Mouse (Mus musculus): ENCODE data around the gene Copg1. TPM values are rescaled to one million over a fixed set of nuclear protein-coding genes. Genes with fewer than 3 reads are reported as not detected.
"Not testable (repeated sequence)": the region's sequence is repeated elsewhere in the genome, so short reads cannot be mapped to it uniquely, and the experiment has no call there.

Gene Copg1
- polyA plus RNA-seq, 1 experiment from 2014 or later: 165 TPM

GRCm38 (mm10) chr6:87921201-87921600 lies 33.6 kb downstream of the Copg1 start:
- no peaks in the 10 kb centered on the region for H3K4me1 ChIP-seq
- H3K36me3 ChIP-seq: peaks cover 77% of the 10 kb centered on the region
- no peak overlapping the region for H3K4me2 ChIP-seq (replicated peaks)
- 91% methylated on average over 4 of the region's 4 CpGs for WGBS
- H3K27ac ChIP-seq: no peak overlapping the region
- no peaks in the 10 kb centered on the region for H3K9me3 ChIP-seq (replicated peaks)
- H3K27me3 ChIP-seq: no peaks in the 10 kb centered on the region
- ATAC-seq (ENCODE audit: low FRiP score): no peak
- no peak overlapping the region for H3K9ac ChIP-seq
- H3K4me3 ChIP-seq: no peak overlapping the region

GRCm38 (mm10) chr6:87923624-87924023 lies 36.0 kb downstream of the Copg1 start:
- peaks cover 66% of the 10 kb centered on the region for H3K36me3 ChIP-seq
- ATAC-seq (ENCODE audit: low FRiP score): no peak
- no peaks in the 10 kb centered on the region for H3K4me1 ChIP-seq
- no peak overlapping the region for H3K27ac ChIP-seq
- H3K4me3 ChIP-seq: no peak overlapping the region
- no peak overlapping the region for H3K4me2 ChIP-seq (replicated peaks)
- WGBS: 98% methylated on average over 1 of the region's 1 CpGs
- no peaks in the 10 kb centered on the region for H3K9me3 ChIP-seq (replicated peaks)
- no peaks in the 10 kb centered on the region for H3K27me3 ChIP-seq
- H3K9ac ChIP-seq: no peak overlapping the region

- no peaks in the 10 kb centered on the region; the same call in 1 of the 2 replicates for H3K9me3 ChIP-seq (replicated peaks)
- H3K9ac ChIP-seq: no peak overlapping the region
- H3K27ac ChIP-seq: no peak overlapping the region
- H3K27me3 ChIP-seq: no peaks in the 10 kb centered on the region
- H3K4me1 ChIP-seq: peaks cover 6% of the 10 kb centered on the region
- 92% methylated on average over 5 of the region's 5 CpGs for WGBS
- ATAC-seq (ENCODE audit: low FRiP score): no peak
- no peak overlapping the region for H3K4me3 ChIP-seq
- H3K36me3 ChIP-seq: peaks cover 40% of the 10 kb centered on the region
- no peak overlapping the region for H3K4me2 ChIP-seq (replicated peaks)
Measured at GRCm38 (mm10) chr6:87935037-87935436, 47.4 kb downstream of the Copg1 start.

- 36% methylated on average over 19 of the region's 19 CpGs for WGBS
Measured at GRCm38 (mm10) chr6:87937178-87937788, 49.7 kb downstream of the Copg1 start.

GRCm38 (mm10) chr6:87938941-87939340 lies 51.3 kb downstream of the Copg1 start:
- Histone ChIP-seq H3K27me3 (no peaks in the 10 kb centered on the region), H3K36me3 (peaks cover 25% of the 10 kb centered on the region), H3K9me3 (replicated peaks) (no peaks in the 10 kb centered on the region), H3K4me2 (replicated peaks) (no peak overlapping the region), H3K9ac (no peak overlapping the region), H3K27ac (no peak overlapping the region), H3K4me3 (no peak overlapping the region), H3K4me1 (peaks cover 6% of the 10 kb centered on the region)
- ATAC-seq (ENCODE audit: low FRiP score): no peak
- WGBS: 86% methylated on average over 3 of the region's 3 CpGs

More at GRCm38 (mm10) chr6:87937178-87937788, 49.7 kb downstream of the Copg1 start:
- Histone ChIP-seq H3K4me1 (peaks cover 6% of the 10 kb centered on the region), H3K27me3 (no peaks in the 10 kb centered on the region), H3K9me3 (replicated peaks) (no peaks in the 10 kb centered on the region), H3K9ac (0 out of 2 replicates have a peak overlapping the region, but pooled peaks have one; percentile 19), H3K4me3 (no peak overlapping the region), H3K36me3 (peaks cover 37% of the 10 kb centered on the region), H3K27ac (peak overlapping the region; percentile 55), H3K4me2 (replicated peaks) (peak overlapping the region; percentile 13; the same call in 1 of the 2 replicates)
- peak; percentile 94 for ATAC-seq (ENCODE audit: low FRiP score)

- Histone ChIP-seq H3K36me3 (0 out of 2 replicates have a peak, but pooled peaks cover 3% of the 10 kb centered on the region), H3K27ac (no peak overlapping the region), H3K4me2 (replicated peaks) (no peak overlapping the region), H3K9ac (no peak overlapping the region), H3K4me1 (peaks cover 5% of the 10 kb centered on the region), H3K4me3 (no peak overlapping the region), H3K27me3 (no peaks in the 10 kb centered on the region), H3K9me3 (replicated peaks) (no peaks in the 10 kb centered on the region)
- 86% methylated on average over 7 of the region's 7 CpGs for WGBS
- ATAC-seq (ENCODE audit: low FRiP score): no peak
Measured at GRCm38 (mm10) chr6:87942179-87942578, 54.6 kb downstream of the Copg1 start.

- 60% methylated on average over 4 of the region's 4 CpGs for WGBS
Measured at GRCm38 (mm10) chr6:87962457-87962856, 74.8 kb downstream of the Copg1 start.

More at GRCm38 (mm10) chr6:87962457-87962856, 74.8 kb downstream of the Copg1 start:
- H3K4me1 ChIP-seq; H3K9ac ChIP-seq; H3K4me2 ChIP-seq (replicated peaks); H3K4me3 ChIP-seq; ATAC-seq (ENCODE audit: low FRiP score); H3K36me3 ChIP-seq; H3K9me3 ChIP-seq (replicated peaks); H3K27me3 ChIP-seq; H3K27ac ChIP-seq: not testable (repeated sequence)

Other genes starting within 250 kb of the Copg1 start
- 13.0 and 14.4 TPM in 2 replicates for gene Aplf, start 215.6 kb upstream of the Copg1 start, polyA plus RNA-seq (2016; fragmentation: Nextera tagmentation; extraction: Ambion mirVana)
- 8.2 and 9.7 TPM in 2 replicates for gene Efcc1, start 156.9 kb upstream of the Copg1 start, polyA plus RNA-seq (2016; fragmentation: Nextera tagmentation; extraction: Ambion mirVana)
- gene Gp9, start 109.7 kb upstream of the Copg1 start, polyA plus RNA-seq (2016; fragmentation: Nextera tagmentation; extraction: Ambion mirVana): 1.8 and 2.6 TPM in 2 replicates
- gene Rab43, start 75.7 kb upstream of the Copg1 start, polyA plus RNA-seq (2016; fragmentation: Nextera tagmentation; extraction: Ambion mirVana): 12.2 and 13.1 TPM in 2 replicates
- gene Gm45140, start 52.0 kb upstream of the Copg1 start, polyA plus RNA-seq (2016; fragmentation: Nextera tagmentation; extraction: Ambion mirVana): 4.1 and 5.0 TPM in 2 replicates
- 47.4 and 52.7 TPM in 2 replicates for gene Isy1, start 49.0 kb upstream of the Copg1 start, polyA plus RNA-seq (2016; fragmentation: Nextera tagmentation; extraction: Ambion mirVana)
- 793 and 799 TPM in 2 replicates for gene Cnbp, start 36.7 kb upstream of the Copg1 start, polyA plus RNA-seq (2016; fragmentation: Nextera tagmentation; extraction: Ambion mirVana)
- gene Hmces, start 26.1 kb downstream of the Copg1 start, polyA plus RNA-seq (2016; fragmentation: Nextera tagmentation; extraction: Ambion mirVana): 43.7 and 45.2 TPM in 2 replicates
- gene H1fx, start 93.8 kb downstream of the Copg1 start, polyA plus RNA-seq (2016; fragmentation: Nextera tagmentation; extraction: Ambion mirVana): 108 and 109 TPM in 2 replicates
- gene Rab7, start 157.5 kb downstream of the Copg1 start, polyA plus RNA-seq (2016; fragmentation: Nextera tagmentation; extraction: Ambion mirVana): 218 and 236 TPM in 2 replicates
- 278 and 284 TPM in 2 replicates for gene Rpn1, start 196.7 kb downstream of the Copg1 start, polyA plus RNA-seq (2016; fragmentation: Nextera tagmentation; extraction: Ambion mirVana)

Data from hindbrain, embryonic 12.5 days (tissue).